Mouse (Mus musculus): ENCODE measurements around the gene Odr4.
A peak's percentile ranks its signal among the peaks of the same experiment; 100 is the strongest.

Gene Odr4

GRCm38 (mm10) chr1:150392638-150393487, at the start of gene Odr4, which contains the start of gene Tpr:
Odr4 (minus strand) TSS chr1:150393080.
Tpr (plus strand) TSS chr1:150392838.
- peak; percentile 100 for DNase-seq (ENCODE audit: low read depth, low spot score)

GRCm38 (mm10) chr1:150441731-150442130, 48.9 kb upstream of the Odr4 start:
- peak; percentile 28 for DNase-seq (ENCODE audit: low read depth, low spot score)

- no peak for DNase-seq (ENCODE audit: low read depth, low spot score)
These were observed 45.8 kb upstream of the Odr4 start for GRCm38 (mm10) chr1:150438641-150439040.

DNA sequence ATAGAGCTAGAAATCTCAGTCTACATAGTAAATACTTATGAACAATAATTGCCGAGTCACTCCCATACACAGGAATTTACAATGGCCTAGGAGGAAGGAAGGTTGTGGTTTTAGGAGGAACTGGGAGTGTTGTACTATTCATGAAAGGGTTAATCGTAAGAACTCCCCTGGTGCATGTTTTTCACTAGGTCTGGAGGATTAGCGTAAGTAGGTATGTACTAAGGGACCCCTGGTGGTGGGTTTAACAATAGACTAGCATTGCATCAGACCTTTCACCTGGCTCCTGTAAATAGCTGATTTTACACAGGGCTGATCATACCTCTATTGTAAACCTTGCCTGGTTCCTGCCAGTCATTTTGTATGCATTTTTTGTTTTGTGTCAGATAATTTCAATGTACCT, 33.3 kb upstream of the Odr4 start:
- no peak for DNase-seq (ENCODE audit: low read depth, low spot score)

- DNase-seq (ENCODE audit: low read depth, low spot score) = no peak
These were observed 32.8 kb upstream of the Odr4 start for GRCm38 (mm10) chr1:150425665-150426064.

GRCm38 (mm10) chr1:150418426-150418825, 25.5 kb upstream of the Odr4 start:
- no peak for DNase-seq (ENCODE audit: low read depth, low spot score)

GRCm38 (mm10) chr1:150416006-150416405, 23.1 kb upstream of the Odr4 start:
- DNase-seq (ENCODE audit: low read depth, low spot score) = no peak

DNA sequence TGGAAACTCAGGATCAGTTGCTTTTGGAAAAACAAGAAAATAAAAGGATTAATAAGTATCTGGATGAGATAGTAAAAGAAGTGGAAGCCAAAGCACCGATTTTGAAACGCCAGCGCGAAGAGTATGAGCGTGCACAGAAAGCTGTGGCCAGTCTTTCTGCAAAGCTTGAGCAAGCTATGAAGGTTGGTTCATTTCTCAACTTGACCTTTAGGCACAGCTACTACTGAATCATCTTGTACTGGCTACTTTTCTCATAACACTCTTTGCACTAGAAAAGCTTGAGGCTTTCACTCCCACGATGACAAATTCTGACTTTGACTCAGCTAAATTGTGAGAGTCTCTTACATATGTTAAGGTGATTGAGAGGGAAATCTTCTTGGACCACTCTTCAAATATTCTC, 17.1 kb upstream of the Odr4 start:
- no peak for DNase-seq (ENCODE audit: low read depth, low spot score)

GRCm38 (mm10) chr1:150407285-150407684, 14.4 kb upstream of the Odr4 start:
- DNase-seq (ENCODE audit: low read depth, low spot score) = no peak

- no peak for DNase-seq (ENCODE audit: low read depth, low spot score)
These were observed 11.7 kb upstream of the Odr4 start for GRCm38 (mm10) chr1:150404555-150404954.

DNA sequence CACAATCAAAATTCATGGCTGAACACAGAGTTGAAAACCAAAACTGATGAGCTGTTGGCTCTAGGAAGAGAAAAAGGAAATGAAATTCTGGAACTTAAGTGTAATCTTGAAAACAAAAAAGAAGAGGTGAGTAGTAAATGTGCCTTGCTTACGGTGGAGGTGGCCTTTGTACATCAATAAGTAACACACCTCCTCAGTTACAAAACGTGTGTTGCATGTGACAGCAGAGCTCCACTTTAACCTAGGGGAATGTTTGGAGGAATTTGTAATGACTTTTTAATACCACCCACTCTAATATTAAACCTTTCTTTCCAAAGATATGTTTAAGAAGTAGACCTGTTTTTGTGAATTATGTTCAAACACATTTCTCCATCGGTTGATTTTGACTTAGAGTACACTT, 11.0 kb upstream of the Odr4 start:
- DNase-seq (ENCODE audit: low read depth, low spot score) = no peak

GRCm38 (mm10) chr1:150396001-150396400, 3.1 kb upstream of the Odr4 start:
- peak; percentile 7 for DNase-seq (ENCODE audit: low read depth, low spot score)

DNA sequence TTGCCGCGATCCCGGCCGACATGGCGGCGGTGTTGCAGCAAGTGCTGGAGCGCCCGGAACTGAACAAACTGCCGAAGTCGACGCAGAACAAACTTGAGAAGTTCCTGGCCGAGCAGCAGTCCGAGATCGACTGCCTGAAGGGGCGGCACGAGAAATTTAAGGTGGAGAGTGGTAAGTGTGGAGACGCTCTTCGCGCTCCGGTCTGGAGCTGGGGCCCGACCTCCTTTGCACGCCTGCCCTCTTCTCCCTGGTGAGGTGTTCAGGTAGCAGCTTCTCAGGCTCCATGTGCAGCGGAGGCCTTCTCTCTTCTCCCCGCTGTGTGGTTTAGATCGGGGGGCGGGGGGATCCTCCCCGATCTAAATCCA, 590 bp upstream of the Odr4 start:
- DNase-seq (ENCODE audit: low read depth, low spot score) = no peak

DNA sequence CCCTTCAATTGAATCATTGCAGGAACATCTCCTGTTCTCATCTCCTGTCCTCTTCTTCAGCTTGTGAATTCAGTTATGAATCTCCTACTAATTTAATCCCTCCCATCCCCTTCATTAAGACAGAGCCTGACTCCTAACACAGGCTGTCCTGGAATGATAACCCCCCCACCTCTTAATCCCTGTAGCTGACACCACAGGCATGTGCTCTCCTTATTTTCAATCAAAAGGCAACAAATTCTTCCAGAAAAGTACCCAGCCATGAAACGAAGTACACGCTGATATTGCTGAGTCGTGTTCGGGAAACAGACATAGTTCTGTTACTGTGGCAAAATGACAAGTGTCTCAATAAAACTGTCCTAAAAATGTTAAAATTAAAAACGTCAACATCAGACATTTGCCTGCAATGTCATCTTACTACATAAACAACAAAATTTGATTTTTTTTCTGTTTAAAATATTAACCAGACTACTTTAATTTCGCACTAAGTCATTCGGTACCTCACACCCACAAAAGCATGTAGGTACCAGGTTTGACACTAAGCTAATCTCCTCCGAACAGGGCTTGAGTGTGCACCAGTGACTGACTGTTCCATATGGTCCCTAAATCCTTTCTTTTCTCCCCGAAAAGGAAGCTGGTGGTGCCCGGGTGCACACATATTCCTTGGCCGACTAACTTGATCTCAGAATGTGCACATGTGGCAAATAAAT, 796 bp downstream of the Odr4 start:
- peak; percentile 14 for DNase-seq (ENCODE audit: low read depth, low spot score)

GRCm38 (mm10) chr1:150389390-150390129, 3.3 kb downstream of the Odr4 start:
- DNase-seq (ENCODE audit: low read depth, low spot score) = no peak

DNA sequence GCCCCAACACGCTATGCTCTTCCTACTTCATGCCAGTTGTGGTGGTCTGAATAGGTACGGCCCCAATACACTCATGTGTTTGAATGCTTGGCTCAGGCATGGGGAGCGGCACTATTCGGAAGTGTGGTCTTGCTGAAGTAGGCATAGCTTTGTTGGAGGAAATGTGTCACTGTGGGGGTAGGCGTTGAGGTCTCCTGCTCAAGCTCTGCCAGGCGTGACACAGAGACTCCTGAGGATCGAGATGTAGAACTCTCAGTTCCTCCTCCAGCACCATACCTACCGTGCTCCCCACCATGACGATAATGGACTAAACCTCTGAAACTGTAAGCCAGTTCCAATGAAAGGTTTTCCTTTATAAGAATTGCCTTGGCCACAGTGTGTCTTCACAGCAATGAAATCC, 5.3 kb downstream of the Odr4 start:
- no peak for DNase-seq (ENCODE audit: low read depth, low spot score)

GRCm38 (mm10) chr1:150384138-150384537, 8.7 kb downstream of the Odr4 start:
- DNase-seq (ENCODE audit: low read depth, low spot score) = no peak

GRCm38 (mm10) chr1:150374247-150374646, 18.6 kb downstream of the Odr4 start:
- DNase-seq (ENCODE audit: low read depth, low spot score) = no peak

GRCm38 (mm10) chr1:150372895-150373294, 20.0 kb downstream of the Odr4 start:
- peak; percentile 19 for DNase-seq (ENCODE audit: low read depth, low spot score)

DNA sequence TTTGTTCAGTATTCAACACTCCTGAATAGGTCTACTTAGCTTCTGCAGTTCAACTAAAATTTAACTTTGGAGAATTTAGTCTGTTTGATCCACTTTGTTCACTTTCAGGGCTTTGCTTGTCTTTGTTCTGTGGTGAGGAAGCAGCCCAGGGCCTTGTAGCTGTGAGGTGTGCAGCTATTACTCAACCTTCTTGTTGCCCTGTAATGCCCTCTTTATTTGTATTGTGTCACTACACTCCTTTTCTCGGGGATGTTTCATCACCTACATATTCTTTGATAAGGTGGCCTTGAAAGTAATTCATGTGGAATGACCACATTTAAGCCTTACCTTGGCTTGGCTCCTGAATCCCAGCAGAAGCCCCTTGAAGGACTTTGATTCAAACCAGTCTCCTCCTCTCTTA, 32.0 kb downstream of the Odr4 start:
- DNase-seq (ENCODE audit: low read depth, low spot score) = no peak

- DNase-seq (ENCODE audit: low read depth, low spot score) = no peak
These were observed 57.8 kb downstream of the Odr4 start for GRCm38 (mm10) chr1:150335111-150335510.

DNA sequence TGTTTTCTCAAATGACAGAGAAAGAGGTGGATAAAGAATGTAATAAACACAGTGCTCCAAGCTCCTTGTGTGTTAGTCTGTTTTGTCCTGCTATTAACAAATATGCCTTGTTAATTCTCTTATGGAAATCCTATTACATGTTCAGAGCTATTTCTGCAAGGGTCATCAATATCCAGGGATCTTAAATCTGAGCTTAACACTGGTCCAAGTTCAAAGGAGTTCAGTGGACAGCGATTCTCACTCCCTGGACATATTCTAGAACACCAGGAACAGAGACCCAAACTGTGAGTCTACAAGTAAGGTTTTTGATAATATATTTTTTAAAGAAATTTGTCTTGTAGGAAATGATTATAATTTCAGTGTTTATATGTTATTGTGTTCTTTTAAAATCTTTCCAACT, 73.7 kb downstream of the Odr4 start, which contains the start of gene Pdc:
Gene Pdc, plus strand, starts transcription at position 213 of the 400 bp plus-strand sequence.
- DNase-seq (ENCODE audit: low read depth, low spot score) = no peak
